Mouse (Mus musculus) hindlimb bud, embryonic 11.5 days (tissue): ENCODE measurements around the gene Slc2a6.

Source experiments
- DNase-seq: peaks from one replicate; pipeline ENCODE4 v3.0.0-alpha.2; 2012; ENCODE audit warnings: low read depth, low spot score; ENCODE audit errors: extremely low spot score

Gene Slc2a6

DNA sequence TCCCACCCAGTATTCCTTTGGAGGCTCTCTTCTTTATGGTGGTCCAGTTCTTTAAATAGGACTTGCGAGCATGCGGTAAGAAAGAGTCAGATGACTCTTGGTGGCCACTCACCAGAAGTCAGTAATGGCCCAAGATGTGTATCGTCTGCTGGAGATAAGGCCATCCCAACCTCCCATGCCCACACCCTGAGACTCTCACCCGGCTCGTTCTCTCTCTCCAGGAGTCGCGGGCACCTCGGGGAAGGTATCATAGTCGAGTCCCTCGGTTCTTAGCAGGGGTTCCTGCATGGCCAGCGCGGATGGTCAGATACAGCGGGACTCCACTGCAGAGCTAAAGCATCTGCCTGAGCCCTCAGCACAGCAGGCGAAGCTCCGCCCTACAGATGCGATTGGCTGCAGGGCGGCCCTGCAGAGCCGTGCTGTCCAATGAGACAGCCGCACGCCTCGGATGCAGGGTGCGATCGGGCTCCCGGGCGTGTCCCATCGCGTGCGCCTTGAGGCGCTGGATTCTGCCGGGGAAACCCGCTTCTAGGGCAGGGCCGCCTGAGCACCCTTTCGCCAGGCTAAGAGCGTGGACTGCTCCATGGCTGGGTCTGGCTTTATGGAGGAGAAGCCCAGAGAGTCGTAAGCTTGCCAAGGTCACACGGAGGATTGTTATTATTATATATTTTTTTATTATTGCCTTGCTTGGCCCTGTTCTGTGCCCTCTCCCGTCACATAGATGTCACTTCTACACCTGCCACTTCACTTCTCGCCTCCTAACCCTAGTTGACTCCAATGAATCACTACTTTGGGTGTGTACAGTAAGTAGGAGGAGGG, at the start of gene Slc2a6:
Slc2a6 (minus strand) TSS at position 381 of the 819 bp plus-strand sequence.
- peak; percentile 30 for DNase-seq

DNA sequence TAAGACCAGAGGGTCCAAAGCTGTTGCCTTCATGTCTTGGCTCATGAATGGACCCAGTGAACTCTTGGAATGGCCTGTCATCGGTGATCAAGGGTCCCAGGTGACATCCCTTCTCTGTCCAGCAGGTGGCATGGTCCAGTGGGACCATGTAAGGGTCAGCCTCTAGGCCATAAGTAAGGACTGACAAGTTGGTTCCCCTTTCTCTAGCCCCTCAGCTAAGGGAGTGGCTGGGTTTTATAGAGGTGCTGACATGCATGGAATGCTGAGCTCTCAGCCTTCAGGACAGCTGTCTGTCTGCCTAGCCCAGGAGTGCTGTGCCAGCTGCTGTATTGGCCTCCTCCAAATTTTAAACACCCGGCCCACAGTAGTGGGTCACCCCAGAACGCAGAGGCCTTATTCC, 47.7 kb upstream of the Slc2a6 start:
- no peak for DNase-seq

DNA sequence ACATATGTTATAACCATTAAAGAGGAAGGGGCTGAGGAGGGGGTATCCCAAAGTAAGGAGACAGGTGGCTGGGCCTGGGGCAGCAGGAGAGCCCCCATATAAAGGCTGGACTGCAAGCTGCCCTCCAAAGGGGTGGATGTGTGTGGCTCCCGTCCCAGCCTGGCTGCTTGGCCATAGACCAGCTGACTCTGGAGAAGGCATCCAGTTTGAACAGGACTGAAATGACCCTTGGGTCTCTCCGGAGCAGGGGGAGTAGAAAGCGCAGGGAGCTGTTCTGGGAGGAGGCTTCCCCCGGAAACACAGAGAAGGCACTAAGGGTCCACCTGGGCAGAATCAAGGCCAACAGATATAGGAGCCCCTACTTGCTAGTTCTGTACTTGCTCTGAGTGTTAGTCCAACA, 47.0 kb upstream of the Slc2a6 start:
- no peak for DNase-seq

DNA sequence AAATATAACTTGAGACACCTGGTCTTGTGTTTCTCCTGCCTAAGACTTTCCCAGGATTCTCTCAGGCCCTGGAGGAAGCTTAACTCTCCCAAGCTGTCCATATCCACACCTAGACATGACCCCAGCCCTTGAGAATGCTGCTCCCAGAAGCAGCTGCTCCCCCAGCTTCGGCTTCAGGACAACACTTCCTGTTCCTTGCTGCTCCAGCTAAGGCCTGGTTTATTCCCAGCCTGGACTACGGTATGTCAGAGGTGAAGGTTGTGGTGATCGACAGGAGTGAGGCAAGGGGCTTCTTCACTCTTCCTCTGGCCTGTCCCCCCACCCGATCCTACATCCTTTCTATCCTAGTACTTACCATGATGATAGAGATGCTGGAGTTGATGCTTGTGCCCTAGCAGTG, 45.6 kb upstream of the Slc2a6 start:
- no peak for DNase-seq

DNA sequence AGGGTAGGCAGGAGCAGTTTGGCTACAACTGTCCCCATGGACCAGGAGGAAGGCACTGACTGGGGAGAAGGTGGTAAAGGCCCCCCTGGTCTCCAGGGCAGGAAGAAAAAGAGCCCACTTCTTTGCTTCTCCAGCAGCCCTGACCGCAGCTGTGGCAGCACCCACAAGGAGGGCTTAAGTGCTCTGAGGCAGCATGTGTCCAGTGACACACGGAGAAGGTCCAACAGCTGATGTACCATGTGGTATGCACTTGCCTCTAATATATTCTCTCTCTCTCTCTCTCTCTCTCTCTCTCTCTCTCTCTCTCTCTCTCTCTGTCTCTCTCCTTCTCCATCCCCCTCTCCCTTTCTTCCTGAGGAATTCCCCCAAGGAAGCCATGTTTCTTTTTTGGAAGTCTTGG, 44.2 kb upstream of the Slc2a6 start, which contains the start of gene Mymk:
Mymk (minus strand) TSS at position 202 of the 400 bp plus-strand sequence.
- DNase-seq, result no peak

DNA sequence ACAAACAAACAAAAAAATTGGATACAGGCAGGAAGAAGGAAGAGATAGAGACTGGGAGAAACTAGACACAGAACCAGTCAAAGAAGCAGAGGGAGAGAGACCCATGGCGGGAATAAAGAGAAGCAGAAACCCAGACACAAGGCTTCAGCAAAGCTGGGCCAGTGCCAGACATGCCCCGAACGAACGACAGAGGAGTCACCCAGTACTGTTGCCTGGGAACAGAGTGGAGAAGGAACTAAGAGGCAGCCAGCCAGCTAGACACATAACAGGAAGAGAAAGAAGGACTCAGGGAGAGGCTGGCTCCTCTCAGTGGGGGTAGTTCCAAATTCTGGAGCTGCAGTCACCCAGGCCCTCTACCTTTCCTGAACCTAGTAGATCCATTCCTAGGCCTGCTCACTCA, 43.3 kb upstream of the Slc2a6 start:
- no peak for DNase-seq

DNA sequence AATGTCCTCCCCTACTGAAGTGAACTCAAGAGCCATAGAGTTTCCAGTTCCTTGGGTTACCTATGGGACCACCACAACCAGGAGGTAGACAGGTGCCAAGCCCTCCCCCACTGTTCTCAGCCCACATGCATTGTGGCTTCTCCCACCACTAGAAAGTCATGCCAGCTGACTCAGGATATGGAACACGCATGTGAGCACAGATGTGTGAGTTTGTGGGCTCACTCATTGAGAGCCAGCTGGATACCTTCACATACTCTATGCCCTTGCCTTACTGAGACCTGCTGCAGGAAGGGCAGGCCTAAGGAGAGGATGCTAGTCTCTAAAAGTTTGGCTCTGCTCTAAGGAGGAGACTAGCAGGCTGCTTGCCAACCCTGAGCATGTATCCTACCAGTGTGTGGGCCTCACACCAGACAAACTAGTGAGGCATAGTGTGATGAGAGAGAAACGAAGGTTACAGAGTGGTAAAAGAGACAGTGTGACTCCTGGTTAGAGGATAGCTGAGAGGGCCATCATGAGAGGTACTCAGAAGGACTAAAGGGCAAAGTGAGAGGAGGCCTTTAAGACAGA, 42.5 kb upstream of the Slc2a6 start:
- no peak for DNase-seq

DNA sequence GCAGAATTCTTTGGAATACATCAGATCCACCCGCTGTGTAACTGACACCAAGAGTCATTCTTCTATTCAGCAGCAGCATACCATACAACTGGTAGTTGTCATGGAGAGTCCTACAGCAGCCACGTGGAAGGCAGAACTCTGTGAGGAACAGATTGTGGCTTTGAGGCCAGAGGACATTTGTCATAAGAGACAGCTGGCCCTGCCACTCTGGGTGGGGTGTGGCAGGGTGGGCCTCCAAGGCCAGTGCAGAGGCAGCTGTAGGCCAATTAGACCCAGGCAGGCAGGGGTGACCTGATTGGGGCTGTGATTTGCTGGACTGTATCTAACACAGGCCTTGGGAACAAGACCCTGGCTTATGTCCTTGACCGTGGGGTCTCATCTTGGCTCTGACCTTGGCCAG, 41.8 kb upstream of the Slc2a6 start:
- DNase-seq, result no peak

DNA sequence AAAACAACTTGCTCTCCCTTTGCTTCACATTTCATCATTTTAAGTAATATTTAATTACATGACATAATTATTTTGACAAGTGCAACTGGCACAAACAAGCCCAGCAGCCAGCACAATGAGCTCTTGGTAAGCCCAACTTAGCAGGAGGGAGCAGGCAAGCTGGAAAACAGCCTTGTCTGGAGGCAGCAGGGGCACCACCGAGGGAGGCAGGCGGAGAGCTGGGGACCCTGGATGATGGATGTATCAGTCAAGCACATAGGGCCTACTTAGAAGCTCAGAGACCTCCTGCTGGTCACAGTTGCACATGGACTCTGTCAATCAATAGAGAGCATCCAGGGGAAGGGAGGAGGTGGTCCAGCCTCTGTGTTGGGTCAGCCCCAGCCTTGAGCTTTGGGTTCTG, 40.2 kb upstream of the Slc2a6 start:
- DNase-seq, result no peak

DNA sequence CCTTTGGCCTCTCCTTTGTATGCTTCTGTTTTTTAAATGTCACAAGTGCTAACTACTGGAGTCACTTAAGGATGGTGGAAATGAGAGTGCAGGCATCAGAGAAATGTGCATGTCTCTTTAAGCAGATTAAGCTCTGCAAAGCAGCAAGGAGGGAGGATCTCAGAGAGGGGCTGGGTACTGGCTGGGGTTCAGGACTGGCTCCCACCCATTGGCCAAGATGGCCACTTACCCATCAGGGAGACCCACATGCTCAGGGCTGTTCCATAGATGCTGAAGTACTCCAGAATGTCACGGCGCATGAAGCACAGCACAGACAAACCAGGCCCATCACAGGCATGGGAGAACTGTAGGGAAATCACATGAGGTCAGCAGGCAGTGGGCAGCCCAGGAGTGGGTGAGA, 39.3 kb upstream of the Slc2a6 start:
- no peak for DNase-seq

DNA sequence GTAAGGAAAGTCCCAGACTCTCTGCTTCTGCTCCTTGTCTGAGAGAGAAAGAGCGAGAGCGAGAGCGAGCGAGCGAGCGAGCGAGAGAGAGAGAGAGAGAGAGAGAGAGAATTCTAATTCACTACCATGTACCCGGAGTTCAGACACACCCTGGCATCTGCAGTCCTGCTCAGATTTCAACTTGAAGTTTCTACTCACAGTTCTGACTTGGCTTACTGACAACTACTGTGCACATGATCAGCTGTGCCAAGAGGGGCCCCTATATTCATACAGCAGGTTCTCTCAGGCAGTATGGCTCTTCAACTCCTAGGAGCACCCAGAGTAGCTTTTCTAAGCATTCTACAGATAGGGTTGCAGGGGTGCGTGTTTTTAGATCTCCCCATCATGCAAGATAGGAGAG, 31.4 kb upstream of the Slc2a6 start:
- no peak for DNase-seq

DNA sequence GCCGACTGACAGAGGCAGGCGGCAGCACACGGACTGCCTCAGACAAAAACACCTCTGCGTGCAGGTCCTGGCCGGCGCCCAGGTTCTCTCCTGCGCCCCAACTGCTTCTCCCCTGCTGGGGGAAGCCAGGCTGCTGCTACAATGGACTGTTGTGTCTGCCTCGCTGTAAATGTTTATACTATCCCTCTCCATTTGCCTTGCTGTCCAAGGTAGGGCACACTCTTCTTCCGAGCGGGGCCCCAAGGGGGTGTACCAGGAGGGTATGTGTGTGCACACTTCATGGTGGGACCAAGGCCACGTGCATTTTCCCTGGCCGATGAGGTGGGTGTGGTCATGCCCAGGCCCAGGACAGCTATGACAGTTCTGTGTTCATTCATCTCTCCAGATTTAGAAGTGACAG, 31.0 kb upstream of the Slc2a6 start:
- no peak for DNase-seq

DNA sequence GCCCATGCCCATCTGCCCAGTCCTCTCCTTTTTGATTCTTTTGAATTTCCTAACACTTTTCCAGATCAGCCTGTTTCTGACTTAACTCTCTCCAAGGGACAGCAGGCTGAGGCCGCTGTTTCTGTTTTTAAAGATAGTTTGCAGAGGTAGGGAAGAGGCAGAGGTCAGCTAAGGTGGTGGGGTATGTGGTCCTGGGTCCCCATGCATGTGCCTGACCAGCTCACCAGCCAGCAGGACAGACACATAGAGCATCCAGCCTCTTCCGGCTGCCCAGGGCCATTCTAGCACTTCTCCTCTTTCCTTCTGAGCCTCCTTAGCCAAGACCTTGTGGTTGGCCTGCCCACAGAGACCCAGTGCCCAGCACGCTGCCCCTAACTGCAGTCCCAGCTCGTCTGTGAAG, 30.5 kb upstream of the Slc2a6 start:
- no peak for DNase-seq

DNA sequence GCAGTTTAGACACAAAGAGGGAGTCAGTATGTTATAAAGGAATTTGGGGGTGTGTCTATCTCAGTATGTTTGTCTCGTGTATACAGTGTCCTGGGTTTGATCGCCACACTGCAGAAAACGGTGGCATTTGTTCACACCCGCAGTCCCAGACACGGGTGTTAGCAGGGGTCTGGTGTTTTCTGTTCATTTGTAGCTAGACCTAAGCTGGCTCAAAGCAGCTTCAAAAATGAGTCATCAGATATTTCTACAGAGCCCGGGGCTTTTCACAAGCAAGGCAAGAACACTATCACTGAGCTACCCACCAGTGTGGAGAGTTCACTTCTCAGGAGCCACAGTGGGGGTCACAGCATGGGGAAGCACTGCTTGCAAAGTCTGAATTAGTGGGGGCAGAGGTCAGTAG, 21.6 kb upstream of the Slc2a6 start:
- DNase-seq, result no peak

DNA sequence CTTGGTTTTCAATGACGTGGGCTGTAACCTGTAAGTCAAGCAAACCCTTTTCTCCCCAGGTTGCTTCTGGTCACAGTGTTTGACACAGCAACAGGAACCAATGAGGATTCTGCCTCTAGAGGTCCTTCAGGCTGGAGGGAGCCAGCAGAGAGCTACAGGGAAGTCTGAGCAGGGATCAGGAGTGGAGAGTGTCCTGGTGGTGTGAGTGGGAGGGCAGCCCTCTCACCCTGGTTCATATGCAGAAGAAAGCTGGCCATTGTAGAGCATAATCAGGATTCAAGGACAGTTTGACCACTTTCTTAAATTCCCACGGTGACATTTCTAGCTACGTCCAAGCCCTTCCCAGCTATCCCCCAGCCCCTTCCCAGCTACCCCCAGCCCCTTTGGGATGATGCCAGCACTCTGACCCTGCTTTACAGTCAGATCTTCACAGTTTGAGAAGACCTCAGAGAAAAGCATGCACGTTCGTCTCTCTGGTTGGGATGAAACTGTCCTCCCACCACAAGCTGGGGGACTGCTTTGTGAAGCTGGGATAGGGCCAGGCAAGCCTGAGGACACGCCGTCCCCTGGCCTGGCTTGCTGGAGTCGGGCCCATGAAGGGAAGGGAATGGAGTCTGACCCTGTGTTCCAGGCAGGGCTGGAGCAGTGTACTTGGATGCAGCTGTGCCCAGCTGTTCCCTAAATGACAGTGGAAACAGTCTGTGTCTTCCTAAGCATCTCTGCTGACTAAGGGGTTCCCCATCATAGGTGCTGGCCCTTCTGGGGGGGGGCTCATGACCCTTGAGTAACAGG, 18.4 kb upstream of the Slc2a6 start:
- DNase-seq, result no peak

DNA sequence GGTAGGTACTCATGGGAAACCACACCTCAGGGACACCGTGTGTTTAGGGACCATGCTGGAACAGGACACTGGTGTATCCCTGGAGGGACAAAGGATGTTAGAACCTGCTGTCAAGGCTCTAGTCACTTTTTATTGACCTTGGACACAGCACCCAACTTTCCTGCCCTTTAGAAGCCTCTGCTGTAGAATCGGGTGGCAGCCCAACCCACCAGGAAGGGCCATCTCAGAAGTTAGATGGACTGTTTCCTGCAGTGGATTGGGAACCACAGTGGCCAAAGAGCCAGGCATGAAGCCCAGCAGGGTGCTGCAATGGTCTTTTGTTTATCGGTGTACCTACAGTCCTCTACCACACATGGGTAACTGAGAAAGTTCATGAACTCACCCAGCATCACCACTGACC, 16.8 kb upstream of the Slc2a6 start:
- no peak for DNase-seq

DNA sequence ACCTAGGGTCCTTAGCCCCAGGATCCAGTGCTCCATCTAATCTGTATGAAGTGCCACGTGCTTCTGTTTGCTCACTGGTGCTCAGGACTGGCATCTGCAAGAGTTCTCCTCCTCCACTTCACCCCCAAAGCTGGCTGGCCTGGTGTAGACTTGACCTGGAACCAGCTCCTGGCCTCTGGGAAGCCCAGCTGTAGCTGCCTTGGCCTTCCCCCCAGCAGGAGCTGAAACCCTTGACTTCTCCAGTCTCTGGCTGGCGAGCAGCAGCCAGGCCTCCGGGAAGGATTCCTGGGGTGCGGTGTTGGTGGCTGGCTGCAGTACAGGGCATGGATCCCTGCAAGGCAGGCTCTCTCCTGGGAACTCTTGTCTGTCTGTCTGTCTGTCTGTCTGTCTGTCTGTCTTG, 16.4 kb upstream of the Slc2a6 start:
- DNase-seq, result no peak

DNA sequence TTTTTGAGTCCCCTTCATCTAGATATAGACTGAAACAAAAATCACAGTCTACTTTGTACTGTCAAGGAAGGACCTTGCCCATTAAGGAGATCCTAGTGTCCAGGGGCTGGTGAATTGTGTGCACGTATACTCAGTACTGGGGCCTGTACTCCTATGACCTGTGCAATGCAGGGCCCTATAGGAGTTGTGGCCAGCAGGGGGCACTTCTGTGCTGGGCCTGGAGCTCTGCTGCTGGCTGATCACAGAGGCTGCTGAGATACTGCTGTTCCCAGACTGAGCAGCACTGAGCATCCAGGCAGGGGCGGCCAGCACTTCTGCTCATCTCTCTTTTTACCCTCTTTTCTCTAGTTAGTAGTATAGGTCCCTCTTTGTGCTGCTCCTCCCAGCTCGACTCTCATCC, 15.7 kb upstream of the Slc2a6 start:
- peak; percentile 46 for DNase-seq

DNA sequence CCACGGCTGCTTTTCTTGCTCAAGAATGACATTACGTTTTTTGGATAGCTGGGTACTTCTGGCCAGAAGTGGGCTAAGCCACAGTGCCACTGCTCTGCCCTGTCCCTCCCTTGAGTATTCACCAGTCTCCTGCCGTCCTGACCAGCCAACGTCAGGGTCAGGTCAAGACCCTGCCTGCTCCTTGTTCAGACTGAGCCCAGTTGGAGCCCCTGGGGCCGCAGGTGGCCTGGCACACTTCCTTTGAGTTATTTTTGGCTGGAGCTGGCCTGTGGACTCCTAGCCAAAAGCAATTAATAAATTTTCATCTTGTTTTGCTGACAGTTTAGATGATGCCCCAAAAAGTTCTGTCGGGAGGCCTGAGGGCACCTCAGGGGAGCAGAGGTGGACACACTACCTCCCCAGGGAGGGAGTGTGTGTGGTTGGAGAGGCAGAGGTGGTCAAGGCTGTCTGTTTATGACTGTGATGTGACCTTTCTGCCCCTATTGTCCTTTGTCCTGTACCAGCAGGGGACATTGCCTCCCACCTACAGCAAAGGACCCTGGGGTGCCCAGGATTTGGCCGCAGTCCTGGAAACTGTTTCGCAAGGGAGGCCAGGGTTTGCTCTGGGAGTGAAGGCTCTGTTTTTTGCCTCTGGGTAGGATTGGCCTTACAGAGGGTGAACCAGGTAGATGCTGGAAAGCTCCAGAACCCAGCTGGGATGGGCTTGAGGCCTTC, 14.5 kb upstream of the Slc2a6 start:
- DNase-seq, result no peak

DNA sequence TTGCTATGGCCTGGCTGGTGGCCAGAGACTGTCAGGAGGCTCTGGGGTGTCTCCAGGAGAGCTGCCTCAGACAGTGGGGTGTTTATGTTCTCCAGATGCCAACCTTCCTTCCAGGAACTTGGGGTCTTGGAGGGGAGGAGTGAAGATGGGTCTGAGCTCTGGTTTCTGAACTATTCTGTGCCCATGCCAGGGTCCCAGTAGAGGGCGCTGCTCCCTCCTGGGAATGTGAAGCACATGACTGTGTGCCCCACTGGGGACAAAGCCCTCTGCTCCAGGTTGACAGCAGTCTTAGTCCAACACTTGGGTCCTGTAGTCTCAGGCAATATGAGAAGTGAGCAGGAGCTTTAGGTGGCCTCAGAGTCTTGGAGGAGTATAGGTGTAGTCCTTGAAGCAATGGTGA, 11.5 kb upstream of the Slc2a6 start:
- no peak for DNase-seq

DNA sequence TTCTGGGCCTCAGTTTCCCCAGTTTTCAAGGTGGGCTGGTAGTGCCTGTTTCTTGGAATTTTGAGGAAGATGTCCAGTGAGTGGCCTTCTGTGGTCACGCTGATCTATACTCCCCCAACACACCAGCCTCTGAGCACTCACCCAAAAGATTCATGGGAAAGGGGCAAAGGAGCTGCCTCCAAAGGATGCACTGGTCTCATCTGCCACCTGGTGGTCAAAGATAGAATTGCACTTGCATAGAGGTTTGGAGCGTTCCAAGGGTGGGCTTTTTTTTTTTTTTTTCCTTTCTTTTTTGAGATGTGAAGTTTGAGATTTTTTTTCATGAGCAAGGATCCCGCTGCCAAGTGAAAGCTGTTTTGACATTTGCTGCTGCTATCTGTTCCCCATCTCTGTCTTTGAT, 10.8 kb upstream of the Slc2a6 start:
- peak; percentile 81 for DNase-seq
